Mouse (Mus musculus): ENCODE measurements around the gene 2310011J03Rik. TPM values are rescaled to one million over a fixed set of nuclear protein-coding genes. Genes with fewer than 3 reads are reported as not detected.

2310011J03Rik gene
- 10 to 100 TPM in 22 of 26 experiments, 1 to 10 TPM in 4; 6.8 to 27.9 (median 18.6) TPM for total RNA-seq (2018; cell fraction: chromatin; rRNA removed)
- total RNA-seq (2018; cell fraction: cytosol; rRNA removed) = 10 to 100 TPM; 31.4 to 74.2 (median 50.9) TPM
- total RNA-seq (2018; cell fraction: nucleus; rRNA removed) = 10 to 100 TPM; 10.6 to 50.1 (median 29.7) TPM
- polyA plus RNA-seq (2018) = 20.5 to 43.3 TPM (median 41.4 TPM) in 3 replicates

DNA sequence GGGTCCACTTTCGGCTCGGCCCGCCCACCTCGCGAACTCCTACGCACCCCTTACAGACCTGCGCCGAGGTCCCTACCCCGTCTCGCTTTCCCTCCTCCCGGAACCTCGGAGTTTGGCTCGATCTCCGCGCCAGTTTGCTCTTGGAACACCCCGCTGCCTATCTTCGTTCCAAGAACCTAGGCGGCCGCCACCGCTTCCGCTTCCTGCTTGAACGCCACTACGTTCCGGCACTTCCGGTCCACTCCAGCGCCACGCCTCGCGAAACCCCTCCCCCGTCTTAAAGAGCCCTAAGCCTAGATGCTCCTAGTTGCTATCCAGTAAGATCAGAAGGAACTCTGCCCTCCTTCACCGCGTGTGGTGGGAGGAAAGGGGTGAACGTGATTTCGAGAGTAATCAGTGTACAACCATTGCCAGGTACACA is at the start of gene 2310011J03Rik:
TSS of gene 2310011J03Rik (minus strand) at position 198 of the 421 bp plus-strand sequence.
- H3K36me3 ChIP-seq (ENCODE audit: inconsistent target) = no peaks in the 10 kb centered on the region; the same call in 1 of the 2 replicates
- peaks cover 22% of the 10 kb centered on the region for H3K79me2 ChIP-seq (ENCODE audit: inconsistent target)
- peak within 1 kb of the TSS; percentile 76 for H3K27ac ChIP-seq
- H3K4me3 ChIP-seq (ENCODE audit: inconsistent target) = peak within 1 kb of the TSS; percentile 90
- under 1% methylated on average over 33 of the region's 34 CpGs for WGBS (ENCODE audit: missing documents)

DNA sequence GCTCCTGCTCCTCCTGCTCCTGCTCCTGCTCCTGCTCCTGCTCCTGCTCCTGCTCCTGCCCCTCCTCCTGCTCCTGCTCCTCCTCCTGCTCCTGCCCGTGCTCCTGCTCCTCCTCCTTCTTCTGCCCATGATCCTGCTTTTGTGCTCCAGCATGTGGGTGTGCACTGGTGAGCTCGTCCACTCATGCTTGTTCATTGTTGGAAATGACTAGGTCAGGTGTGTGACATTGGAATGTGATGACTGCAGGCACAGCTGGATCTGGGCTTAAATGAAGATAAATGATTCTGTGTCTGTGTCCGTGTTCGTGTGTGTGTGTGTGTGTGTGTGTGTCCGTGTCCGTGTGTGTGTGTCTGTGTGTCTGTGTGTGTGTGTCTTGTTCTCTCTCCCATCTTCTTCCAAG is 48.1 kb upstream of the 2310011J03Rik start:
- Histone ChIP-seq H3K4me3 (ENCODE audit: inconsistent target) (no peak overlapping the region), H3K27ac (no peak overlapping the region), H3K79me2 (ENCODE audit: inconsistent target) (no peaks in the 10 kb centered on the region), H3K36me3 (ENCODE audit: inconsistent target) (no peaks in the 10 kb centered on the region)
- 91% methylated on average over 6 of the region's 6 CpGs for WGBS (ENCODE audit: missing documents)

DNA sequence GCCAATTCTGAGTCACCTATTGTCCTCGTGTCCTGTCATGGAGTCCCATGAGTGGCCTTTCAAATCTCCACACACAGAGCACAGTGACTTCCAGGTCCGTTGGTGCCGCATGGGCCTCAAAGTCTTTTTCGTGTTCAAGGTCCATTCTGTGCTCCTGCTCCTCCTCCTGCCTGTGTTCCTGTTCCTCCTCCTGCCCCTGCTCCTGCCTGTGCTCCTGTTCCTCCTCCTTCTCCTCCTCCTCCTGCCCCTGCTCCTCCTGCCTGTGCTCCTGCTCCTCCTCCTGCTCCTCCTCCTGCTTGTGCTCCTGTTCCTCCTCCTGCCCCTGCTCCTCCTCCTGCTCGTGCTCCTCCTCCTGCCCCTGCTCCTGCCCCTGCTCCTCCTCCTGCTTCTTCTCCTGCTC is 47.6 kb upstream of the 2310011J03Rik start:
- H3K79me2 ChIP-seq (ENCODE audit: inconsistent target) = no peaks in the 10 kb centered on the region
- 58% methylated on average over 4 of the region's 5 CpGs for WGBS (ENCODE audit: missing documents)
- no peaks in the 10 kb centered on the region for H3K36me3 ChIP-seq (ENCODE audit: inconsistent target)
- no peak overlapping the region for H3K27ac ChIP-seq
- H3K4me3 ChIP-seq (ENCODE audit: inconsistent target) = no peak overlapping the region

DNA sequence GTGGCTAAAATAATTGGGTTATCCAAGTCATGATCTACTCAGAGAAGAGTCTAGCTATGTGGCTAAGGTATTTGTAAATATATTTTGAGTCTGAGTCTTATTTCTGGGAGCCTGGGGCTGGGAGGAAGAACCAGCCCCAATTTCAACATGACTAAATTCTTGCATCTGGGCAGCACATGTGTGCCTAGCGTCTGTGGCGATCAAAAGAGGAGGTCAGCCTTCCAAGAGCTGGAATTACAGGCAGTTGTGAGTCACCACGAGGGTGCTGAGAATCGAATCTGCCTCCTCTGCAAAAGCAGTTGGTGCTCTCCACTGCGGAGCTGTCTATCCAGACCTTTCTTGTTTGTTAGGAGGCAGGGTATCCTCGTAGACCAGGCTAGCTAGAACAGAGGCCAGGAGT is 45.4 kb upstream of the 2310011J03Rik start:
- Histone ChIP-seq H3K79me2 (ENCODE audit: inconsistent target) (no peaks in the 10 kb centered on the region), H3K36me3 (ENCODE audit: inconsistent target) (no peaks in the 10 kb centered on the region), H3K27ac (no peak overlapping the region), H3K4me3 (ENCODE audit: inconsistent target) (no peak overlapping the region)
- 81% methylated on average over 6 of the region's 6 CpGs for WGBS (ENCODE audit: missing documents)

DNA sequence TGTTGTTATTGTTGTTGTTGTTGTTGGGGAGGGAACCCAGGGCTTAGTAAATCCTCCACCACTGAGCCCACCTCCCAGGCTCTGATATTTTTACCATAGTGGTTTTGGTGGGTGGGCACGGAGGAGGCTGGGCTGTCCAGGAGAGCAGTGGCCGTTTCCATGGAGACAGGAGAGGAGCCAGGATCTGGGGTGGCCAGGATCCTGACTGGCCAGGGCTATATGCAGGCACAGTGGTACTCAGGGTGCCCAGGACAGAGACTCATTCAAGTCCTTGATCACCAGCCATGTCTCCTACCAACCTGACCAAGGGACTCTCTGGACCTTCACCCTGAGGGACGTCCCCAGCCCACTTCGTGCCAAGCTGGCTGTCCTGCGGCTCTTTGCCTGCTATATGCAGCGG is 43.4 kb upstream of the 2310011J03Rik start:
- no peaks in the 10 kb centered on the region for H3K36me3 ChIP-seq (ENCODE audit: inconsistent target)
- no peak overlapping the region for H3K27ac ChIP-seq
- H3K4me3 ChIP-seq (ENCODE audit: inconsistent target) = no peak overlapping the region
- WGBS (ENCODE audit: missing documents) = 57% methylated on average over 6 of the region's 6 CpGs
- no peaks in the 10 kb centered on the region for H3K79me2 ChIP-seq (ENCODE audit: inconsistent target)

DNA sequence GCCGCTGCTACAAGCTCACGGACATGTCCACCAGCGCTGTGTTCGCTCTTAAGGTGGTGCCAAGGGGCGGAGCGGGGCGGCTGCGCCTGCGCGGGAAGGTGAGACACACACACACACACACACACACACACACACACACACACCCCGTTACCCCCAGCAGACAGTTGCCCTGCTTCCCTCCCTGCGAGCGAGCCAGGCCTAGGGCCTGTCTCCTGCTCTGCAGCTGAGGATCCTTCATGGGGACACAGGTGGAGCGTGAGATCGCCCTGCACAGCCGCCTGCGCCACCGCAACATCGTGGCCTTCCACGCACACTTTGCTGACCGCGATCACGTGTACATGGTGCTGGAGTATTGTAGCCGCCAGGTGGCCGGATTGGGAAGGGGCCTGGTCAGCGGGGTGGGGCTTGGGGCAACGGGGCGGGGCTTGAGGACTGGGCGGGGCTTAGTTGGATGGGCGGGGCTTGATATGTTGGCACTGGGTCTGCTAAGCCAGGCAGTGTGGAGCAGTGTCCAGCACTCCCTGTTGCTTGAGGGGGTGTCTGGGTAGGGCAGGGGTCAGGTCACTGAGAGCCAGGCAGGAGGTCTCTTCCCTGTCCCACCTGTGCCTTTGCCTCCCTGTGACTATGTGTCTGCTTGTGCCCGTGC is 37.8 kb upstream of the 2310011J03Rik start:
- Histone ChIP-seq H3K4me3 (ENCODE audit: inconsistent target) (no peak overlapping the region), H3K79me2 (ENCODE audit: inconsistent target) (no peaks in the 10 kb centered on the region), H3K27ac (no peak overlapping the region), H3K36me3 (ENCODE audit: inconsistent target) (no peaks in the 10 kb centered on the region)
- 8% methylated on average over 30 of the region's 31 CpGs for WGBS (ENCODE audit: missing documents)

DNA sequence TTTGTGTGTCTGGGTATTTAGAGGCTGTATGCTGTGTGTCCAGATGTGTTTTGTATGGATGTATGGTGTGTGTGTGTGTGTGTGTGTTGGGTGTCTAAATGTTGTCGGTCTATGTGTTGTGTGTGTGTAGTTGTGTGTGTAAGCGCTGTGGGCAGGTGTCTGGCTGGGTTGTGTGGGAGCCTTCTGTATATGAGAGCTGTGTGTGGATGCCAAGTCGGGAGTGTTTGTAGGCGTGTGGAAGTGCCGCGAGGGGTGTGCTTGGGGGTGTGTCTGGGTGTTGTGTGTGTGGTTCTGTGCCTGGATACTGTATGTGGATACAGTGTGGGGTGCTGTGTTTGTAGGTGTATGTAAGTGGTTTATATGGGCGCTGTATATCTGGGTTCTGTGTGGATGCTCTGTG is 37.0 kb upstream of the 2310011J03Rik start:
- H3K36me3 ChIP-seq (ENCODE audit: inconsistent target) = no peaks in the 10 kb centered on the region
- H3K79me2 ChIP-seq (ENCODE audit: inconsistent target) = no peaks in the 10 kb centered on the region
- H3K27ac ChIP-seq = no peak overlapping the region
- no peak overlapping the region for H3K4me3 ChIP-seq (ENCODE audit: inconsistent target)
- 32% methylated on average over 7 of the region's 7 CpGs for WGBS (ENCODE audit: missing documents)

DNA sequence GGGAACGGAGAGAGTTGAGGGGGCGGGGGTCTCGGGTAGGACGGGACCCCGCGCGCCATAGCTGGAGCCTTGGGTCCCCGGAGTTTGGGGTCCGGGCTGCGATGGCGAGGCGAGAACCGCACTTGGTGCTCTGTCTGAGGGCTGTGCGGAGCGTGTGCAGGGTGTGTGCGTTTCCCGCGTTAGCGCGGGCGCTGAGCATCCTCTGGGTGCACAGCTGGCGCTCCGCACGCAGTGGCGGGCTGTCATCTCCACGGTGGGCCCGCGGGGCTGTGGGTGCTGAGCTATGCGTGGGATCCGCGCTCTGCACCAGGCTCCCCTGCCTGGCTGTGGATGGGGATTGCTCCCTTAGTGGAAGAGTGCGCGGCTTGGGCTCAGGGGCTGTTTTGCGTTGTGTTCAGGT is 36.4 kb upstream of the 2310011J03Rik start:
- no peak overlapping the region for H3K27ac ChIP-seq
- H3K36me3 ChIP-seq (ENCODE audit: inconsistent target) = no peaks in the 10 kb centered on the region
- H3K4me3 ChIP-seq (ENCODE audit: inconsistent target) = no peak overlapping the region
- WGBS (ENCODE audit: missing documents) = 7% methylated on average over 34 of the region's 34 CpGs
- no peaks in the 10 kb centered on the region for H3K79me2 ChIP-seq (ENCODE audit: inconsistent target)

DNA sequence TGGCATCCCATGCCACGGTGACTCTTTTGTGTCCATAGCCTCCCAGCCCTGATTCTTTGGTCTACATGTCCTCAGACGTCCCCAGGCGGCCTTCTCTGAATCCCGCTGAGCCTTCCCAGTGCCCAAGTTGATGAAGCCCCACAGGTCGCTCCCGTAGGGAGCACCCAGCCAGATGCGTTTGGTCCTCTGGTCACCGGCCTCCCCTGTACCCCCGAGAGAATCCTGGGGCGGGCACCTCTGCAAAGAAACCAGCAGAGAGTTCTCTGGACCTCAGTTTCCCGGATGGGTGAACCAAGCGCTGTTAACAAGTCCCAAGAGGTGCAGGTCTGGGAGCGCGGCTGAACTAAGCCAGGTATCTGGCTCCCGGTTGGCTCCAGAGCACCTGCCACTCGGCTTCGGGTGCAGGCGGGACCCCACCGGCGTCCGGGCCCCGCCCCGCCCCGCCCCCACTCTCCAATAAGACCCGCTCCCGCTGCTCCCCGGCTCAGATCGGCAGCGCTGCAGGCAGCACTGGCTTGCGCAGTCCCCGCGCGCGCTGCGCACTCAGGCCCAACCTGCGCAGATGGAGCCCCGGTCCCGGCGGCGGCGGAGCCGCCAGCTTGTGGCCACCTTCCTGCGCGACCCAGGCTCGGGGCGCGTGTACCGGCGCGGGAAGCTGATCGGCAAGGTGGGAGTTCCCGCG is 35.8 kb upstream of the 2310011J03Rik start, which contains the start of gene Plk5:
TSS of gene Plk5 (plus strand) at position 459 of the 682 bp plus-strand sequence.
- no peak within 1 kb of the TSS for H3K27ac ChIP-seq
- no peaks in the 10 kb centered on the region for H3K36me3 ChIP-seq (ENCODE audit: inconsistent target)
- 3% methylated on average over 53 of the region's 53 CpGs for whole genome bisulfite sequencing (ENCODE audit: missing documents)
- H3K4me3 ChIP-seq (ENCODE audit: inconsistent target) = no peak within 1 kb of the TSS
- H3K79me2 ChIP-seq (ENCODE audit: inconsistent target) = no peaks in the 10 kb centered on the region

DNA sequence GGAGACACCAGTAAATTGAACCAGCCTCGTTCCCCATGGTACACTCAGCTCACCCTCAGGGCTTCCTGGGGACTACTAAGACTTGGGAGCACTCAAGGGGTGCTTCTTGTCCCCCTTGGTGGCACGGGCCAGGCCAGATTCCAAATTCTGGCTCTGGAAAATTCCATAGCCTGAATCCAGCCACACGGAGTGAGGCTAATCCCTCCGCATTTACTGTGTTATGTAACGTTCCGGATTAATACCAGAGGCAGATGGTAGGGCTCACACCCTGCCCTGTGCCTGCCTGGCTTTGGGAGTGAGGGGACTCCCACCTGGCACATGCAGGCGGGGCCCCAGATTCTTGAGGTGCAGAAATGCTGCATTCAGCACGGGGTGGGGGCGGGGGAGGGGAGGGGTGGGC is 35.1 kb upstream of the 2310011J03Rik start:
- WGBS (ENCODE audit: missing documents) = 38% methylated on average over 9 of the region's 9 CpGs
- no peaks in the 10 kb centered on the region for H3K36me3 ChIP-seq (ENCODE audit: inconsistent target)
- H3K27ac ChIP-seq = no peak overlapping the region
- no peak overlapping the region for H3K4me3 ChIP-seq (ENCODE audit: inconsistent target)
- no peaks in the 10 kb centered on the region for H3K79me2 ChIP-seq (ENCODE audit: inconsistent target)

DNA sequence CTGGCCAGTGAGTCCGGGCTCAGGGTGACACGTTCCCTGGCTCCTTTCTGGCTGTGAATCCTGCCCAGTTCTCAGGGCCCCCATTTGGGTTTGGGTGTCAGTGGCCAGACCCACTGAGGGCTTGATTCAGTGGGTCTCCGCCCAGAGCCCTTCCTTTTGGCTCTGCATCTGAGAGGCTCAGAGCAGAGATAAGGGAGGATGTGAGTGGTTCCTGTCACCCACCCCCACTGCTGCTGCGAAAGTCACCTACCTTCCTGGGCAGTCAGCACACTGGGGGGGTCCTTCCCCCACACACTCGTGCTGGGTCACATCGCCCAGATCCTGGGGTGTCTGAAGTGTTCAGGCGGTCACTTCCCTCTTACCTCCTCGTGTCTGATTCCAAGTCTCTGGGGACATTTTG is 32.4 kb upstream of the 2310011J03Rik start:
- no peaks in the 10 kb centered on the region for H3K79me2 ChIP-seq (ENCODE audit: inconsistent target)
- WGBS (ENCODE audit: missing documents) = 33% methylated on average over 8 of the region's 8 CpGs
- H3K4me3 ChIP-seq (ENCODE audit: inconsistent target) = no peak overlapping the region
- no peaks in the 10 kb centered on the region for H3K36me3 ChIP-seq (ENCODE audit: inconsistent target)
- H3K27ac ChIP-seq = no peak overlapping the region

DNA sequence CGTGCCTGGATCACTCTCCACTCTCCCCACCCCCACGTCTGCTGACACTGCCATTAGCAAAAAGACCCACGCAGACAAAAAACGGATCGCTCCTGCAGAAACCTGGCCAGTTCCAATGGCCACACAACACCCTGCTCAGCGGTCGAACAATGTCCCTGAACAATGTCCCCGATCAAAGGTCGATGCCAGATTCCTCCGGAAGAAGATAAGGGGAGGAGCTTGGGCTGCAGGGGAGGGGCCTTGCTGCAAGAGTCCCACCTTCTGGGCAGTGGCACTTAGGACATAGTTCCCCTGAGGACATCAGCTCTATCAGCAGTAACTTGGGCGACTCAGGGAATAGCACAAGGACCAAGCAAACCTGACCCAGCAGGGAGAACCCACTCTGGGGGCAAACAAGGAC is 31.6 kb upstream of the 2310011J03Rik start:
- Histone ChIP-seq H3K27ac (no peak overlapping the region), H3K4me3 (ENCODE audit: inconsistent target) (no peak overlapping the region), H3K36me3 (ENCODE audit: inconsistent target) (no peaks in the 10 kb centered on the region), H3K79me2 (ENCODE audit: inconsistent target) (no peaks in the 10 kb centered on the region)
- 44% methylated on average over 11 of the region's 11 CpGs for WGBS (ENCODE audit: missing documents)

DNA sequence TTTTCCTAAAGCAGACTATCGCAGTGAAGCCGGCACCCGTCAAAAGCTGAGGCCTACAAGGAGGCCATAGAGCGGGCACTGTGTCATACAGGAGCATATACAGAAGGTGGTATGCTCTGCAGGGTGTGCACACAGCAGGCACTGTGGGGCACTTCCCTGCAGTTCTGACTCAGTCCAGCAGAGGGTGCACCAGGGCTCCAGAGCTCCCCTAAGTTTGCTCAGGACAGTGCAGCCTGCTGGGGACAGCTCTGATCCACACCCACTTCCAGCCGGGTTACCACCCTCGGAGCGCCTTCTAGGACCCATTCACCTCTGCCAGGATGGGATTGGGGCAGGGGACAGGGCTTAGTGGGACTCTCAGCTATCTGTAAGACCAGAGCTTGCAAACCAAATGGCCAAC is 30.0 kb upstream of the 2310011J03Rik start:
- Histone ChIP-seq H3K36me3 (ENCODE audit: inconsistent target) (no peaks in the 10 kb centered on the region), H3K79me2 (ENCODE audit: inconsistent target) (no peaks in the 10 kb centered on the region), H3K27ac (no peak overlapping the region), H3K4me3 (ENCODE audit: inconsistent target) (no peak overlapping the region)
- 3% methylated on average over 7 of the region's 7 CpGs for WGBS (ENCODE audit: missing documents)

DNA sequence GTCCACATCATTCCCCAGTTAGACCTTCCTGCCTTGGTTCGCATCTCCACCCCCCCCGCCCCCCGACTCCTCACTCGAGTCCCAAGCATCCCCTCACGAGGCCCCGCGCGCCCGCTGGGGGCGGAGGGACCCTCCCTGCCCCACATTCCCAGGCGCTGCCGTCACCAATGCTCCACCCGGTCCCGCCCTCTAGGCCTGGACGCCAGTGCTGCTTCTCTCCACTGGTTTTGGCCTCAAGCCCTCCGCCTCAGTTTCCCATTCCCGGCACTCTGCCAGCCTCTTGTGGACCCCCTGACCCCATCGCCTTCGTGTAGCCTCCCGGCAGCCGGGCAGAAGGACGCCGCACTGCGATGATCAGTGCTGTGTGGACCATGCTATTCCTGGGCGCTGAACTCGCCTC is 28.6 kb upstream of the 2310011J03Rik start:
- WGBS (ENCODE audit: missing documents) = 57% methylated on average over 13 of the region's 26 CpGs
- no peaks in the 10 kb centered on the region for H3K36me3 ChIP-seq (ENCODE audit: inconsistent target)
- H3K4me3 ChIP-seq (ENCODE audit: inconsistent target) = no peak overlapping the region
- no peaks in the 10 kb centered on the region for H3K79me2 ChIP-seq (ENCODE audit: inconsistent target)
- H3K27ac ChIP-seq = no peak overlapping the region

DNA sequence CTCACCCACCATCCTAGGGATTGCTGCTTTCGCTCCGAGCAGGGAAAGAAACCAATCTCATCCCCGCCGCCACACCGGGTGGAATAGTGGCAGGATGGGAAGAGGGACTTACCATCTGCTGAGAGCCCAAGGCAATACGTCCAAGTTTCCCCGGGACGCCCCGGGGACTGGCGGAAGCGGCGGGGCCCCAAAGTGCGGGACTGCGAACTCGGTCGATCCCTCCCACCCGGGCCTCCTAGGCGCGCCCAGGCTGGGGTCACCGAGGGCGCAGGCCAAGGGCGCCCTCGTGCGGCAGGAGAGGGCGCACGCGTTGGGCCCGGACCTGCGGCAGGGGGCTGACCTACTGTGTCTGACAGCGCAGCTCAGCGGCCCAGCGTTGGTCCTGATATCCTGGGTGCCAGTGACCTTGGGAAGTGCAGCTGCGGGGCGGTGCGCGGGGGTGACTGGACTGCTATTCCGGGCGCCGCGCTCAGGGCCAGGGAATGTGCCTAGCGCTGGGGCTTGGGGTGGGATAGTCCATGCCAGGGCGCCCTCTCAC is 28.0 kb upstream of the 2310011J03Rik start, which contains the start of gene Adamtsl5:
TSS of gene Adamtsl5 (minus strand) at position 169 of the 538 bp plus-strand sequence.
- peak within 1 kb of the TSS; percentile 24; the same call in 1 of the 2 replicates for H3K27ac ChIP-seq
- H3K79me2 ChIP-seq (ENCODE audit: inconsistent target) = no peaks in the 10 kb centered on the region
- H3K36me3 ChIP-seq (ENCODE audit: inconsistent target) = no peaks in the 10 kb centered on the region
- peak within 1 kb of the TSS; percentile 53 for H3K4me3 ChIP-seq (ENCODE audit: inconsistent target)
- WGBS (ENCODE audit: missing documents) = 3% methylated on average over 42 of the region's 42 CpGs
